Mouse (Mus musculus) intestine, postnatal 0 days (tissue): ENCODE data around the gene Bnip1. TPM values are rescaled to one million over a fixed set of nuclear protein-coding genes. Genes with fewer than 3 reads are reported as not detected.

Experiments used
- ATAC-seq: fragments of 200-750 bp; cut with Nextera tagmentation; 2 replicates; pipeline ENCODE4 v1.8.0; 2017; ENCODE audit warnings: mild to moderate bottlenecking, moderate TSS enrichment, moderate library complexity
- H3K27ac ChIP-seq: fragments of 300-500 bp; sonication (generic); 2 replicates; pipeline ENCODE4 v1.5.1; 2014; ENCODE audit warnings: mild to moderate bottlenecking, low read depth, low read length, moderate library complexity
- H3K27me3 ChIP-seq: fragments of 300-500 bp; sonication (generic); replicated peaks from 2 replicates; pipeline ENCODE4 v1.6.1; 2014; ENCODE audit warnings: low read length, mixed read lengths; ENCODE audit not compliant: control insufficient read depth, insufficient read depth
- H3K36me3 ChIP-seq: fragments of 300-500 bp; sonication (generic); 2 replicates; pipeline ENCODE4 v1.6.1; 2014; ENCODE audit warnings: mild to moderate bottlenecking, moderate library complexity; ENCODE audit not compliant: control insufficient read depth, insufficient read depth
- H3K4me1 ChIP-seq: fragments of 300-500 bp; sonication (generic); replicated peaks from 2 replicates; pipeline ENCODE4 v1.6.1; 2014; ENCODE audit warnings: antibody characterized with exemption, low read length, mixed read lengths; ENCODE audit not compliant: control insufficient read depth, insufficient read depth
- H3K4me2 ChIP-seq: fragments of 300-500 bp; sonication (generic); replicated peaks from 2 replicates; pipeline ENCODE4 v1.6.1; 2014; ENCODE audit warnings: low read depth, mild to moderate bottlenecking, moderate library complexity
- H3K4me3 ChIP-seq: fragments of 300-500 bp; sonication (generic); 2 replicates; pipeline ENCODE4 v1.5.1; 2014; ENCODE audit warnings: low read depth, low read length
- H3K9ac ChIP-seq: fragments of 300-500 bp; sonication (generic); 2 replicates; pipeline ENCODE4 v1.6.1; 2014; ENCODE audit warnings: mild to moderate bottlenecking, low read depth, low read length
- H3K9me3 ChIP-seq: fragments of 300-500 bp; sonication (generic); 2 replicates; pipeline ENCODE4 v1.6.1; 2016; ENCODE audit warnings: mixed run types; ENCODE audit not compliant: control insufficient read depth
- CTCF ChIP-seq: sonication (generic); IDR thresholded peaks from 2 replicates; pipeline ENCODE4 v1.5.1; 2016; ENCODE audit warnings: low read depth, mild to moderate bottlenecking, control low read depth, antibody characterized with exemption, moderate library complexity
- WGBS: fragments of 180-500 bp; shearing (Covaris S2); extraction: QIAGEN DNeasy Blood & Tissue Kit; methylation state at CpG from one replicate; pipeline ENCODE4 v1.1.7; 2014; 5-methylcytosine and 5-hydroxymethylcytosine counted together
- polyA plus RNA-seq: library from polyadenylated mRNA; unstranded; fragments of >200 nt; fragmentation: Nextera tagmentation; extraction: Ambion mirVana; gene quantifications from 2 replicates; pipeline ENCODE4 v1.2.1, GENCODE M21; 2015

Bnip1 gene
- polyA plus RNA-seq, 1 experiment from 2014 or later, result 30.7 TPM

DNA sequence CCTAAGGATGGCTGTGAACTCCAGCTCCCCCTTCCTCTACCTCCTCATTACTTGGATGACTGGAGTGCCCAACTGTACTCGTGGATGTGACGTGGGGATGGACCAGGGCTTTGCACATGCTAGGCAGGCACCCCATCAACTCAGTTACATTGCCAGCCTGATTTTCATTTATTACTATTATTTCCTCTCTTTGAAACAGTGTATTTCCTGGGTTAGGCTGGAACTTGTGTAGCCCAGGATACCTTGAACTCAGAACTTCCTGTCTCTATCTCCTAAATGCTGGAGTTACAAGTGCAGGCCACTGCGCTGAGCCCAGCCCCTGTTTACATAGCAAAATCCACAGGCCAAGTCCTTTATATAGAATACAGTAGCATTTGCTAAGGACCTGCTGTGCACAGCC lies 22.0 kb downstream of the Bnip1 start:
- no peaks in the 10 kb centered on the region for H3K9me3 ChIP-seq
- H3K36me3 ChIP-seq, result no peaks in the 10 kb centered on the region
- no peaks in the 10 kb centered on the region for H3K4me1 ChIP-seq
- H3K27me3 ChIP-seq, result no peaks in the 10 kb centered on the region
- 82% methylated on average over 3 of the region's 3 CpGs for WGBS
- no peak overlapping the region for H3K4me2 ChIP-seq
- no peak for TF ChIP-seq CTCF
- H3K27ac ChIP-seq, result no peak overlapping the region
- H3K9ac ChIP-seq, result no peak overlapping the region
- no peak overlapping the region for H3K4me3 ChIP-seq
- no peak for ATAC-seq

DNA sequence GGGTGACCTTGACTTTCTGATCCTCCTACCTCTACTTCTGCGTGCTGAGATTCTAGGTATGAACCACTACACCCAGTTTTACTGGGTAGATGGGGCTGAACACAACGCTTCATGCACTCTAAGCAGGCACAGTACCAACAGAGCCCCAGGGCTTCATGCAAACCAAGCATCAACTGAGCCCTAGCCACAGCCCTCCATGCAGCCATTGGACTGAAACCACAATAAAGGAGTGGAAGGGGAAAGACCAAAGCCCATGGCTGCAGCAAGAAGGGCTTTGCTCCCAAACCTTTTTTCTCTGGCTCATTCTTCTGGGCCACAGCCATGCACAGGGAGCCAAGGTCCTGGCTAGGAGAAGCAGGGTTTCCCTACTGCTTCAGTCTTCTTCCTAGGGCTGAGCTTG lies 31.7 kb downstream of the Bnip1 start:
- TF ChIP-seq CTCF, result no peak
- WGBS, result 82% methylated on average over 2 of the region's 2 CpGs
- Histone ChIP-seq H3K9ac (no peak overlapping the region), H3K4me1 (no peaks in the 10 kb centered on the region), H3K27ac (no peak overlapping the region), H3K4me2 (no peak overlapping the region), H3K4me3 (no peak overlapping the region), H3K27me3 (no peaks in the 10 kb centered on the region), H3K36me3 (no peaks in the 10 kb centered on the region), H3K9me3 (no peaks in the 10 kb centered on the region)
- ATAC-seq, result no peak

DNA sequence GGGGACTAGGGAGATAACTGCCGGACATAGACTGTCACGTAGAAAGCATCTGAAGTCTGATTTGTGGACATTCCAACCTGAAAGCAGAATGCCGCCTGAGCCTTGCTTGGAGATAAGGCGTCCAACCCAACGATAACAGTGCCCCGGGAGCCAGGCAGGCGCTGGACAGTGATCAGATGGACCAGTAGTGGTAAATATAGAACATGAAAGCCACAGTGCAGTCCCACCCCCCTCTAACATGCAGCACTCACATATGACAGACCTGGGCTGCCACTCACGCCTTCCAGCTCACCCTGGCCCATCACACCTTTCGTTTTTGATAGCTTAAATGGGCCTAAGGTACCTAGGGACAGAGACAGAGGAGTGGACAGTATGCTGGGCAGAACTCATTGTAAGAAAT lies 32.6 kb downstream of the Bnip1 start:
- Histone ChIP-seq H3K9me3 (no peaks in the 10 kb centered on the region), H3K27me3 (no peaks in the 10 kb centered on the region), H3K9ac (no peak overlapping the region), H3K4me1 (no peaks in the 10 kb centered on the region), H3K27ac (no peak overlapping the region), H3K36me3 (no peaks in the 10 kb centered on the region), H3K4me3 (no peak overlapping the region), H3K4me2 (no peak overlapping the region)
- 48% methylated on average over 9 of the region's 9 CpGs for WGBS
- no peak for TF ChIP-seq CTCF
- ATAC-seq, result no peak

DNA sequence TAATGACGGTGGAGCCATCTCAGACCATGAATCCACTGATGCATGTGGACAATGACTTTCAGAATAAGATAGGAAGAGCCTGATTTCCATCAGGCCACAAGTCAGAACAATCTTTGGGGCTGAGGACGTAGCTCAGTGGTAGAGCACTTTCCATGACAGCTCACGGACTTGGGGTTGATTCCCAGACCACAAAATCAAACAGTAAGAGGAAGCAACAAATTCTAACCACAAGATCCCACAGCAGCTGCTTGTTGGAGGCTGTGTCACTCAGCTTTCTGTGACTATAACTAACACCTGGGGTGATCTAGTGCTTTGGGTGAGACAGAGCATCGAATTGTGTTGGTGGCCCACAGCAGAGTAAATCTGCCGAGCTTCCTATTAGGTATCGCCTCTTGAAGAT lies 35.9 kb downstream of the Bnip1 start:
- Histone ChIP-seq H3K4me1 (no peaks in the 10 kb centered on the region), H3K27ac (no peak overlapping the region), H3K9ac (no peak overlapping the region), H3K4me3 (no peak overlapping the region), H3K27me3 (no peaks in the 10 kb centered on the region), H3K36me3 (no peaks in the 10 kb centered on the region), H3K4me2 (no peak overlapping the region), H3K9me3 (no peaks in the 10 kb centered on the region)
- WGBS, result 79% methylated on average over 6 of the region's 6 CpGs
- TF ChIP-seq CTCF, result no peak
- ATAC-seq, result no peak

DNA sequence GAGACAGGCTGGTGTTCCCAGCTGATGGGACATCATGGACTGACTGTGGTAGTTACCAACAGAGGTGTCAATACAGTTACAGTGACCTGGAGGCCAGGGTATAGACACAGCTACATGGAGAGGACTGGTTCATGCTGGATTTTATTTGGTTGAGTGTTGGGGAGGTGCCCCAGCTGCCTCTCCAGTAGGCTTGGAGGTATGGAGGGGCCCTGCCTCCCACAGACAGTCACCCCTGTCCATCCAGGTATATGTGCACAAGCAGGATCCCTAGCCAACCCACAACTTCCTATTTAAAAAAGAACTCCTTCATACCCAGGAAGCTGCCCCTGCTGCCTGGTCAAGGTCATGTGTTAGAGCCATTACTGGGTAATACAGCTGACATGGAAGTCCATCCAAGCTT lies 36.9 kb downstream of the Bnip1 start:
- no peak overlapping the region for H3K27ac ChIP-seq

DNA sequence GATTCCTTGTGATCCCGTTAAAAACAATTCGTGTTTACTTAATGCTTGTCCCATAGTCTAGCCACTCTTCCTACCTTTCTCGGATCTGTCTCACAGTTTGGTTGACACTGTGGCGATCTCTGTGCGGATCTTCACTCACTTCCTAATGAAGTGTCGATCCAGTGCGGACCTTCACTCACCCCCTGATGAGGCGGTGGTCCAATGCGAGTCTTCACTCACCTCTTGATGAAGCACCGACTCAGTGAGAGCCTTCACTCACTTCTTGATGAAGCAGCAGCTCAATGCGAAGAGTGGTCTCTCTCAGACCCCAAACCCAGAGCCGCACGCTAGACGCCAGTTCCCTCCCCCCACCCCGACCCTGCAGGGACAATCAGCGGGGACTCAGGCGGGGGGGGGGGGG lies 45.3 kb downstream of the Bnip1 start:
- Histone ChIP-seq H3K4me1 (no peaks in the 10 kb centered on the region), H3K9ac (no peak overlapping the region), H3K27me3 (peaks cover 10% of the 10 kb centered on the region), H3K4me3 (no peak overlapping the region), H3K36me3 (no peaks in the 10 kb centered on the region), H3K27ac (no peak overlapping the region), H3K9me3 (0 out of 2 replicates have a peak, but pooled peaks cover 6% of the 10 kb centered on the region), H3K4me2 (no peak overlapping the region)
- 62% methylated on average over 16 of the region's 17 CpGs for WGBS
- no peak for ATAC-seq
- no peak for TF ChIP-seq CTCF

More for the DNA sequence above, 36.9 kb downstream of the Bnip1 start:
- Histone ChIP-seq H3K9me3 (no peaks in the 10 kb centered on the region), H3K27me3 (no peaks in the 10 kb centered on the region), H3K4me1 (no peaks in the 10 kb centered on the region), H3K36me3 (no peaks in the 10 kb centered on the region), H3K9ac (no peak overlapping the region), H3K4me2 (no peak overlapping the region), H3K4me3 (no peak overlapping the region)
- TF ChIP-seq CTCF, result no peak
- ATAC-seq, result no peak

DNA sequence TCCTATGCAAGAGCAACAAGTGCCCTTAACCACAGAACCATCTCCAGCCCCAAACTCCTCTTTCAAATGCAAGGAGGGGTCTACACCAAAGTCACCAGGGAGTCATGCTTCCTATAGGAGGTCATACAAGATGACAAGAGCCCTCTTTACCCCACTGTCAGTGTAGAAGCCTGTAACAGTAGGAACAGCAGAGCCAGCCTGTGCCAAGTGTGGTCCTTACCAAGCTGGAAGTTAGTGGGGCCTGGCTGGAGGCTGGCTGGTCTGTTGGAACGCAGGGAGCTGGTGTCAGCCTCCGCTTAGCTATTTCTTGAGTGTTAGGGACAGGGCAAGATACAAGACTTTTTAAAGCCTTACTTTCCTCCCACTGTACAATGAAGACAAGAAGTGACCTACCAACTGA lies 52.9 kb downstream of the Bnip1 start:
- H3K27me3 ChIP-seq, result peaks cover 52% of the 10 kb centered on the region
- 74% methylated on average over 2 of the region's 2 CpGs for WGBS
- no peak for ATAC-seq
- H3K9me3 ChIP-seq, result 0 out of 2 replicates have a peak, but pooled peaks cover 6% of the 10 kb centered on the region
- H3K4me3 ChIP-seq, result no peak overlapping the region
- no peak for TF ChIP-seq CTCF
- no peak overlapping the region for H3K9ac ChIP-seq
- H3K4me2 ChIP-seq, result no peak overlapping the region
- no peak overlapping the region for H3K27ac ChIP-seq
- no peaks in the 10 kb centered on the region for H3K36me3 ChIP-seq
- H3K4me1 ChIP-seq, result no peaks in the 10 kb centered on the region
